Mouse (Mus musculus): ENCODE results near the gene Rap1a.
A peak's percentile ranks its signal among the peaks of the same experiment; 100 is the strongest.

Gene Rap1a

GRCm38 (mm10) chr3:105695476-105696386, 105.4 kb downstream of the Rap1a start:
- no peak for DNase-seq (ENCODE audit: low read depth, low spot score)

- DNase-seq (ENCODE audit: low read depth, low spot score) = no peak
Observed at GRCm38 (mm10) chr3:105693327-105694080, 107.6 kb downstream of the Rap1a start.

GRCm38 (mm10) chr3:105688536-105688935, 112.6 kb downstream of the Rap1a start:
- peak; percentile 22 for DNase-seq (ENCODE audit: low read depth, low spot score)

DNA sequence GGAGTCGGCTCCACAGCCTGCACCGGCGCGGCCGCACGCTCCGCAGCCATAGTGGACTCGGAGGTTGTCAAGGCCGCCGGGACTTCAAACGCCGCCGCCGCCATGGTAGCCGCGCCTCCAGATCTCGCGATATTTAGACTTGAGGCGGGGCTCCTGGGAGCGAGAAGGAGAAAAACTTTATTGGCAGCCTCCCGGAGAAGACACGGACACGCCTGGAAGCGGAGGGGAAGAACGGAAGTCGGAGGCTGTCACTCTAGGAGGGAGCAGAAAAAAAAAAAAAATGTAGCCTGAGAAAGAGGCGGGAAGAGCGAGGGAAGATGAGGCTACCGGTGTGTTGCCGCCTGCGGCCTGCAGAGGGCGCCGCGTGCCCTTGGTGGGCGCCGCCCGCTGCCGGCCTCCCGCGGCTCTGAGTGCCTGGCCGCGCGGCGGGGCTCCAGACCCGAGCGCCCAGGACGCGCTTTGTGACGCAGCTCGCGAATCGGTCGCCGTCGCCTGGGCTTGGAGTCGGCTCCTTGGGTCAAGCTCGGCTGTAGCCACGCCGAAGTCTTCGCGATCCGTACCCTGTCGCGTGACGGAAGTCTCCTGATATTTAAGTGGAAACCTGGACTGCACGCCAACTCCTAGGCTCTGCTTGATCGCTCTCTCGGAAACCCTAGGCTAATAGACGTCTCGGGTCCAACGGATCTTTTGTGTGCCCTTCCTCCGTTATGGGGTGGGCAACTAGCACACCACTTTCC, 113.6 kb downstream of the Rap1a start, which contains the start of gene Ddx20:
TSS of gene Ddx20 (minus strand) at position 251 of the 737 bp plus-strand sequence.
- peak; percentile 97 for DNase-seq (ENCODE audit: low read depth, low spot score)

DNA sequence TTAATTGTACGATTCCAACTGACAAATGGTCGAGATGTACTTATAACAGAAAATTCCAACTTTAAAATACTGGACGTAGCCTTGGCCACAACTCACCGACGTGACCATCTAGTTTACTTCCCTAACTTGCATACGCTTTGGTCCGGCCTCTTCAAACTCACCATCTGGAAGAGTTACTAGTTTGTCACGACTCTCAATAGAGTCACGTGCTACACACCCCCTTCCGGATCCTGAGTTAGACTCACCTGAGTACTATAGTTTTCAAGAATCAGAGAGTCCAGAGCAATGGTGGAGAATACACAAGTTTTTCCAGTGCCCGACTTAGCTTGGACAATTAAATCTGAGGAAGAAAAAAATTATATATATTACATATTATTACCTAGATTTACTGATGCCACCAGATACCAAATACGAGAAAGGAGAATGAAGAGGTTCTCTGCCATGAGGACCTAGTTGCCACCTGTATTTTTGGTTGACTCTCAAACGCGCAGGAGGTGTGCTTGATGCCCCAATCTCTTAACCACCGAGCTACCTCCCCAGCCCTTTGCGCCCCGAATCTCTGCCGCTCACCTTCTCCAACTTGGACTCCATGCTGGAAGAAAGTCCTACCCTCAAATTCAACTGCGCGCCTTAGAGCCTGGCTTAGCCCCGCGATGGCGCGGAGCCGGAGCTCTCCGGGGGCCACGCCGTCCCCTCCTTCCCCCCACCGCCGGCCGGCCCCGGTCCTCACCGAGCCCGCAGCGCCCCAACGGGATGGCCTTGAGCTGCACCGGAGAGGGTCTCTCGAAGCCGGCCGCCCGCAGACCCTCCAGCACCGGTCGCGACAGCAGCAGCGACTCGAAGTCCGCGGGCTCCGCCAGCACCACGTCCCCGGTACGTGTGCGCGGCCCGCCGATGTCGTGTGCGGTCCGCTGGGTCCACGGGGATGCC, 114.5 kb downstream of the Rap1a start:
- peak; percentile 39 for DNase-seq (ENCODE audit: low read depth, low spot score)

DNA sequence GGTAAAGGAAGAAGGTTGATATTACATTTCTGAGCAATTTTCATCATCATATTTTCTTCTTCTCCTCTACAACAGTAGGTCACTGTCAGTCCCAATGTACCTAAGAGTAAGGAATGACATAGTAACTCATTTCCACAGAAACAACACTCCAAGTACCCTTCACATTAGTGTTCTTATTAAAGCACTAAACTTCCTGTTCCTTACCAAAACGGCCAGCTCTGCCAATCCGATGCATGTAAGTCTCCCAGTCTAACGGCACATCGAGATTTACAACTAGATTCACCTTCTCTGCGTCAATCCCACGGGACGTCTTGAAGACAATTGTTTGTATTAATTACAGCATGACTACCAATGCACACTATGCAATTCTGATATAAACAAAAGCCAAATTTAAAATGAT, 120.8 kb downstream of the Rap1a start:
- no peak for DNase-seq (ENCODE audit: low read depth, low spot score)
